Mouse (Mus musculus): Measurements from ENCODE around the gene Fa2h. TPM values are rescaled to one million over a fixed set of nuclear protein-coding genes. Genes with fewer than 3 reads are reported as not detected.

Fa2h gene
- polyA plus RNA-seq, 1 experiment from 2014 or later: 0.13 TPM

DNA sequence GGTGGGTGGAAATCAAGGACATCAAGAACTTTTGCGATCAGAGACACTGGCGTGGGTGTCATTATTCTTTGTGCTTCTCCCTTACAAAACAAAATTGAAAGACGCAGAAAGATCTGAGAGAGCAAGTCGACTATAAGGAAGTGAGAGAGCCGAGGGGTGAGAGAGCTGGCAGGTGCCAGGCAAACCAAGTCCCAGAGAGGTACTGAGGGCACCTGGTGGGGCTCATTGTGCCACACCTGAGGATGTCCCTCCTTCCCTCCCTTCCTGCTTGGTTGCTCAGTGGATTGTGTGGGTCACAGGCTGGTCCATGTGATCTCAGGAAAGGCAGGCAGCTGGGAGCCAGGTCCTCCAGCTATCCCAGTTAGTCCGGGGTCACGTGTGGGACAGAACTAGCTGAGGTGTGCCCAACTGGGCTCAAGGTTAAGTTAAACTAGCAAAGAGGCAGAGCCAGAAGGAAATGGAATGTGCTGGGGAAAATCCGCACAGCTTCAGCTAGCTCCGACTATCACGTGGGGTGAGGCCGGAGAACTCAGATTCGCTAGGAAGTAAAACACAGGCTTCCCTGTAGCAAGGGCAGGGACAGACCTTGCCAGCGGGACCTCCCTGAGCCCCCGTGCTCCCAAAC is 26.9 kb downstream of the Fa2h start:
- no peak overlapping the region for H3K4me3 ChIP-seq (ENCODE audit: low read depth, low read length)
- 32% methylated on average over 14 of the region's 14 CpGs for WGBS (ENCODE audit: insufficient replicate concordance)
- H3K36me3 ChIP-seq (ENCODE audit: control insufficient read depth, insufficient read depth): no peaks in the 10 kb centered on the region
- H3K27me3 ChIP-seq (ENCODE audit: control insufficient read depth, insufficient read depth, low read depth, low read length): no peaks in the 10 kb centered on the region
- no peaks in the 10 kb centered on the region for H3K4me1 ChIP-seq (ENCODE audit: control insufficient read depth, low read depth, low read length)
- no peak overlapping the region for H3K27ac ChIP-seq (ENCODE audit: low read length)
- no peak overlapping the region for H3K4me2 ChIP-seq (ENCODE audit: low read depth, low read length)
- no peak; the same call in 1 of the 2 replicates for ATAC-seq (ENCODE audit: low read depth)
- H3K9me3 ChIP-seq (replicated peaks; ENCODE audit: control insufficient read depth, low read length): no peaks in the 10 kb centered on the region
- no peak overlapping the region for H3K9ac ChIP-seq (ENCODE audit: low read depth, low read length)

DNA sequence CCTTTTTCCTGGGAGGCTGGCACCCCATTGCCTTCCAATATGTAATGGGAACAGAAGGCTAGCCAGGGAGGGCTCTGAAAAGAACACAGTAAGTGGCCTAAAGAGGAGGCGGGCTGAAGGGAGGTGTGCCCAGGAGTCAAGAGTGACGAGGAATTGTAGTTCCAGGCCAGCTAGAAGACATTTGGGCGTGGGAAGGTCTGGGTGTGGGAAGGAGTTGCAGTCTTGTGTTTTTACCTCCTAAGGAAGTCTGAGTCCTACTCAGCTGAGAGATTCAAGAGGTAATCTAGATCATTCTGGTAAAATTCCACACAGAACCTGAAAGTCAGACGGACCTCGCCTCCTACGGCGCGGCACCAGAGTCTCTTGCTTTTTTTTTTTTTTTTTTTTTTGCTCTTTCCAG is 30.1 kb downstream of the Fa2h start:
- no peaks in the 10 kb centered on the region for H3K4me1 ChIP-seq (ENCODE audit: control insufficient read depth, low read depth, low read length)
- H3K4me2 ChIP-seq (ENCODE audit: low read depth, low read length): no peak overlapping the region
- ATAC-seq (ENCODE audit: low read depth): no peak
- no peak overlapping the region for H3K27ac ChIP-seq (ENCODE audit: low read length)
- no peaks in the 10 kb centered on the region for H3K9me3 ChIP-seq (replicated peaks; ENCODE audit: control insufficient read depth, low read length)
- no peaks in the 10 kb centered on the region for H3K27me3 ChIP-seq (ENCODE audit: control insufficient read depth, insufficient read depth, low read depth, low read length)
- H3K9ac ChIP-seq (ENCODE audit: low read depth, low read length): no peak overlapping the region
- WGBS (ENCODE audit: insufficient replicate concordance): 67% methylated on average over 8 of the region's 8 CpGs
- H3K36me3 ChIP-seq (ENCODE audit: control insufficient read depth, insufficient read depth): no peaks in the 10 kb centered on the region
- H3K4me3 ChIP-seq (ENCODE audit: low read depth, low read length): no peak overlapping the region

GRCm38 (mm10) chr8:111360579-111361209 is 32.9 kb downstream of the Fa2h start:
- Histone ChIP-seq H3K4me1 (ENCODE audit: control insufficient read depth, low read depth, low read length) (no peaks in the 10 kb centered on the region), H3K27ac (ENCODE audit: low read length) (no peak overlapping the region), H3K4me2 (ENCODE audit: low read depth, low read length) (no peak overlapping the region), H3K4me3 (ENCODE audit: low read depth, low read length) (no peak overlapping the region), H3K27me3 (ENCODE audit: control insufficient read depth, insufficient read depth, low read depth, low read length) (no peaks in the 10 kb centered on the region), H3K9ac (ENCODE audit: low read depth, low read length) (no peak overlapping the region), H3K36me3 (ENCODE audit: control insufficient read depth, insufficient read depth) (no peaks in the 10 kb centered on the region), H3K9me3 (replicated peaks; ENCODE audit: control insufficient read depth, low read length) (no peaks in the 10 kb centered on the region)
- WGBS (ENCODE audit: insufficient replicate concordance): 41% methylated on average over 7 of the region's 7 CpGs
- no peak for ATAC-seq (ENCODE audit: low read depth)

DNA sequence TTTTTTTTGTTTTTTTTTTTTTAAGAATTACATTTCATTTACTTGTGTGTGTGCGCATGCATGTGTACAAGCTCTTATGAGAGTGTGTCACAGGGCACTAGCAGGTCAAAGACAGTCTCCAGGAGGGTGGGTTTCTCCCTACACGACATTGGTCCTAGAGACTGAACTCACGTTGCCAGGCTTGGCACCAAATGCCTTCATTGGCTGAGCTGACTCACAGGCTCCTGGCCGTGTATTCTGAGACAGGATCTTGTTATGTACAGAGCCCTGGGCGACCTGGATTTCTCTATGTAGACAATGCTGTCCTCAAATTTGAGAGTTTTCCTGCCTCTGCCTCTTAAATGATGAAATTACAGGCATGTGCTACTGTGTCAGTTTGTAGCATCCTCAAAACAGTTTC is 33.7 kb downstream of the Fa2h start:
- Histone ChIP-seq H3K9me3 (replicated peaks; ENCODE audit: control insufficient read depth, low read length) (no peaks in the 10 kb centered on the region), H3K9ac (ENCODE audit: low read depth, low read length) (no peak overlapping the region), H3K4me1 (ENCODE audit: control insufficient read depth, low read depth, low read length) (no peaks in the 10 kb centered on the region), H3K4me3 (ENCODE audit: low read depth, low read length) (no peak overlapping the region), H3K36me3 (ENCODE audit: control insufficient read depth, insufficient read depth) (no peaks in the 10 kb centered on the region), H3K4me2 (ENCODE audit: low read depth, low read length) (no peak overlapping the region), H3K27me3 (ENCODE audit: control insufficient read depth, insufficient read depth, low read depth, low read length) (no peaks in the 10 kb centered on the region), H3K27ac (ENCODE audit: low read length) (no peak overlapping the region)
- WGBS (ENCODE audit: insufficient replicate concordance): 48% methylated on average over 5 of the region's 5 CpGs
- ATAC-seq (ENCODE audit: low read depth): no peak

GRCm38 (mm10) chr8:111358905-111359304 is 34.7 kb downstream of the Fa2h start:
- H3K4me2 ChIP-seq (ENCODE audit: low read depth, low read length): no peak overlapping the region
- H3K27me3 ChIP-seq (ENCODE audit: control insufficient read depth, insufficient read depth, low read depth, low read length): no peaks in the 10 kb centered on the region
- no peaks in the 10 kb centered on the region for H3K9me3 ChIP-seq (replicated peaks; ENCODE audit: control insufficient read depth, low read length)
- H3K36me3 ChIP-seq (ENCODE audit: control insufficient read depth, insufficient read depth): no peaks in the 10 kb centered on the region
- no peak overlapping the region for H3K27ac ChIP-seq (ENCODE audit: low read length)
- H3K9ac ChIP-seq (ENCODE audit: low read depth, low read length): no peak overlapping the region
- H3K4me3 ChIP-seq (ENCODE audit: low read depth, low read length): no peak overlapping the region
- no peak for ATAC-seq (ENCODE audit: low read depth)
- 45% methylated on average over 1 of the region's 1 CpGs for WGBS (ENCODE audit: insufficient replicate concordance)
- H3K4me1 ChIP-seq (ENCODE audit: control insufficient read depth, low read depth, low read length): no peaks in the 10 kb centered on the region

- Histone ChIP-seq H3K27me3 (ENCODE audit: control insufficient read depth, insufficient read depth, low read depth, low read length) (no peaks in the 10 kb centered on the region), H3K4me1 (ENCODE audit: control insufficient read depth, low read depth, low read length) (no peaks in the 10 kb centered on the region), H3K27ac (ENCODE audit: low read length) (no peak overlapping the region), H3K4me2 (ENCODE audit: low read depth, low read length) (no peak overlapping the region), H3K36me3 (ENCODE audit: control insufficient read depth, insufficient read depth) (no peaks in the 10 kb centered on the region), H3K4me3 (ENCODE audit: low read depth, low read length) (no peak overlapping the region), H3K9me3 (replicated peaks; ENCODE audit: control insufficient read depth, low read length) (no peaks in the 10 kb centered on the region), H3K9ac (ENCODE audit: low read depth, low read length) (no peak overlapping the region)
- WGBS (ENCODE audit: insufficient replicate concordance): 66% methylated on average over 4 of the region's 4 CpGs
- ATAC-seq (ENCODE audit: low read depth): no peak
Observed at GRCm38 (mm10) chr8:111357433-111357832, 36.2 kb downstream of the Fa2h start.

DNA sequence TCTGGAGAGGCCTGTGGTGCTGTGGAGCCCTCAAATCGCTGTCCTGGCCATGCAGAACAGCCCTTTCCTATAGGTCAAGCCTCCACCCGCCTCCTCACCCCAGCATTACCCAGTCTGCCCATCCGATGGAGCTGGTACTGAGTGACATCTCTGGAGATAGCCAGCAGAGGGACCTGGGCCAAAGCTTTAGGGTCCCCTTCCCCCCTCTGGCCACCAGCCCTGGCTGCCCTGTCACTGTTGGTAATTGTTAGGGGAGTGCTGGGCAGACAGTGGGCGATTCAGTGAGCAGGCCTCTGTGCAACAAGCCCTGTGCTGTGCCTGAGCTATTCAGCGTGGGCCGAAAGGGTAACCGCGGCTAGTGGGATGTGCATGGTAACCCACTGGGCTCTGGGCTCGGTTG is 40.1 kb downstream of the Fa2h start:
- ATAC-seq (ENCODE audit: low read depth): no peak
- WGBS (ENCODE audit: insufficient replicate concordance): 64% methylated on average over 9 of the region's 9 CpGs
- H3K4me1 ChIP-seq (ENCODE audit: control insufficient read depth, low read depth, low read length): no peaks in the 10 kb centered on the region
- no peak overlapping the region for H3K27ac ChIP-seq (ENCODE audit: low read length)
- H3K9me3 ChIP-seq (replicated peaks; ENCODE audit: control insufficient read depth, low read length): no peaks in the 10 kb centered on the region
- no peaks in the 10 kb centered on the region for H3K27me3 ChIP-seq (ENCODE audit: control insufficient read depth, insufficient read depth, low read depth, low read length)
- no peak overlapping the region for H3K4me3 ChIP-seq (ENCODE audit: low read depth, low read length)
- H3K9ac ChIP-seq (ENCODE audit: low read depth, low read length): no peak overlapping the region
- no peaks in the 10 kb centered on the region for H3K36me3 ChIP-seq (ENCODE audit: control insufficient read depth, insufficient read depth)
- no peak overlapping the region for H3K4me2 ChIP-seq (ENCODE audit: low read depth, low read length)

GRCm38 (mm10) chr8:111352289-111352688 is 41.3 kb downstream of the Fa2h start:
- Histone ChIP-seq H3K27me3 (ENCODE audit: control insufficient read depth, insufficient read depth, low read depth, low read length) (no peaks in the 10 kb centered on the region), H3K9ac (ENCODE audit: low read depth, low read length) (no peak overlapping the region), H3K4me1 (ENCODE audit: control insufficient read depth, low read depth, low read length) (no peaks in the 10 kb centered on the region), H3K9me3 (replicated peaks; ENCODE audit: control insufficient read depth, low read length) (no peaks in the 10 kb centered on the region), H3K4me3 (ENCODE audit: low read depth, low read length) (no peak overlapping the region), H3K27ac (ENCODE audit: low read length) (no peak overlapping the region), H3K4me2 (ENCODE audit: low read depth, low read length) (no peak overlapping the region), H3K36me3 (ENCODE audit: control insufficient read depth, insufficient read depth) (no peaks in the 10 kb centered on the region)
- 64% methylated on average over 5 of the region's 5 CpGs for WGBS (ENCODE audit: insufficient replicate concordance)
- ATAC-seq (ENCODE audit: low read depth): no peak

DNA sequence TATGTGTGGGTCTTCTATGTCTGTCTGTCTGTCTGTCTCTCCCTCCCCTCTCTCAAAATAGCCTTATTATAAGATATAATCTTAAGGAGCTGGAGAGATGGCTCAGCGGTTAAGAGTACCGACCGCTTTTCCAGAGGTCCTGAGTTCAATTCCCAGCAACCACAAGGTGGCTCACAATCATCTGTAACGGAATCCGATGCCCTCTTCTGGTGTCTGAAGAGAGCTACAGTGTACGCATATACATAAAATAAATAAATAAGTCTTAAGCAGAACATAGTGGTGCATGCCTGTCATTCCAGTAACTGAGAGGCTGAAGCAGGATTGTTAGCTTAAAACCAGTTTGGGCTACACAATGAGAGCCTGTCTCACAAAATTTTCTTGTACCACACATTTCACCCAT is 43.0 kb downstream of the Fa2h start:
- no peaks in the 10 kb centered on the region for H3K36me3 ChIP-seq (ENCODE audit: control insufficient read depth, insufficient read depth)
- 72% methylated on average over 6 of the region's 6 CpGs for WGBS (ENCODE audit: insufficient replicate concordance)

More for the DNA sequence above, 43.0 kb downstream of the Fa2h start:
- Histone ChIP-seq H3K27ac (ENCODE audit: low read length) (no peak overlapping the region), H3K27me3 (ENCODE audit: control insufficient read depth, insufficient read depth, low read depth, low read length) (no peaks in the 10 kb centered on the region), H3K4me1 (ENCODE audit: control insufficient read depth, low read depth, low read length) (no peaks in the 10 kb centered on the region), H3K4me3 (ENCODE audit: low read depth, low read length) (no peak overlapping the region), H3K9me3 (replicated peaks; ENCODE audit: control insufficient read depth, low read length) (no peaks in the 10 kb centered on the region), H3K4me2 (ENCODE audit: low read depth, low read length) (no peak overlapping the region), H3K9ac (ENCODE audit: low read depth, low read length) (no peak overlapping the region)
- no peak for ATAC-seq (ENCODE audit: low read depth)
